Comparison of ENCODE assay signal across 18 mouse cellular contexts in genomic region chr4:43546375-43547047, GRCm38 (mm10). TPM values are rescaled to one million over a fixed set of nuclear protein-coding genes. Genes with fewer than 3 reads are reported as not detected.
DNase-seq lines count a peak whose midpoint lies in the region; ATAC-seq and TF ChIP-seq lines count a peak whose summit lies in the region.
"Had no signal": no experiment of that assay in that cellular context is flagged by ENCODE, and none has a peak within 500 bp of the region (broad histone marks: within the 10 kb centered on the region; RNA-seq: fewer than 3 reads in every experiment).

No protein-coding gene starts in this region.

- no peaks in the 10 kb centered on the region for H3K27me3 ChIP-seq in kidney, adult 2 months (replicated peaks; ENCODE audit: control insufficient read depth, insufficient read depth, low read length)
- H3K27me3 ChIP-seq in kidney, embryonic 15.5 days = no peaks in the 10 kb centered on the region
- H3K27me3 ChIP-seq: embryonic facial prominence, embryonic 15.5 days; forebrain, embryonic 15.5 days; hindbrain, embryonic 15.5 days; intestine, embryonic 15.5 days had no signal

- H3K27ac ChIP-seq in gastrocnemius, adult 2 months = no peak overlapping the region
- H3K27ac ChIP-seq in kidney, adult 2 months (ENCODE audit: insufficient read depth, low read depth, low read length) = no peak overlapping the region
- H3K27ac ChIP-seq in kidney, embryonic 15.5 days = no peak overlapping the region
- H3K27ac ChIP-seq: embryonic facial prominence, embryonic 15.5 days; forebrain, embryonic 15.5 days; hindbrain, embryonic 15.5 days; intestine, embryonic 15.5 days had no signal

- no peak for TF ChIP-seq POLR2A in kidney, adult 2 months (IDR thresholded peaks at IDR 0.05; ENCODE audit: low read depth, low read length)

- intact Hi-C loops in gastrocnemius, adult 2 months (cut with DNase I) = no loop called here

- peak; percentile 13 for DNase-seq in gastrocnemius, adult 2 months
- no peak for DNase-seq in gastrocnemius, adult 8-10 months (ENCODE audit: low spot score in 2 of 2)
- peak; percentile 66 for DNase-seq in kidney, adult 2 months
- peak; percentile 70 for DNase-seq in adrenal gland, adult 8-10 months
- DNase-seq in adrenal gland, postnatal 36 days = peak; percentile 79 to 81
- DNase-seq in left cerebral cortex, adult 8-10 months (ENCODE audit: low spot score in 2 of 2) = no peak
- DNase-seq: cerebellum, adult 11 months; cerebellum, adult 9-11 months; gastrocnemius, postnatal 14 days; midbrain, embryonic 14.5 days; right cerebral cortex, postnatal 14 days; spleen, adult 18-20 months had no signal

- H3K9ac ChIP-seq in kidney, embryonic 15.5 days = no peak overlapping the region
- H3K9ac ChIP-seq: embryonic facial prominence, embryonic 15.5 days; forebrain, embryonic 15.5 days; hindbrain, embryonic 15.5 days; intestine, embryonic 15.5 days had no signal

- no peaks in the 10 kb centered on the region for H3K4me1 ChIP-seq in kidney, adult 2 months (ENCODE audit: control insufficient read depth, insufficient read depth, low read length)
- no peaks in the 10 kb centered on the region for H3K4me1 ChIP-seq in kidney, embryonic 15.5 days
- H3K4me1 ChIP-seq: embryonic facial prominence, embryonic 15.5 days; forebrain, embryonic 15.5 days; hindbrain, embryonic 15.5 days; intestine, embryonic 15.5 days had no signal

- whole genome bisulfite sequencing in kidney, adult 2 months = 85% methylated on average over 12 of the region's 12 CpGs
- 94% methylated on average over 12 of the region's 12 CpGs for WGBS in kidney, embryonic 15.5 days

- no peak for ATAC-seq in kidney, embryonic 15.5 days (replicated peaks; ENCODE audit: low FRiP score)
- ATAC-seq: CD4-positive, CD25-positive, alpha-beta regulatory T cell, adult 4 months; forebrain, embryonic 15.5 days; intestine, embryonic 15.5 days had no signal

- H3K4me3 ChIP-seq in gastrocnemius, adult 2 months = no peak overlapping the region
- no peak overlapping the region for H3K4me3 ChIP-seq in kidney, adult 2 months (ENCODE audit: insufficient read depth, low read depth, low read length)
- H3K4me3 ChIP-seq in kidney, embryonic 15.5 days (replicated peaks) = no peak overlapping the region
- H3K4me3 ChIP-seq: embryonic facial prominence, embryonic 15.5 days; forebrain, embryonic 15.5 days; hindbrain, embryonic 15.5 days; intestine, embryonic 15.5 days had no signal

- no peak for TF ChIP-seq CTCF in gastrocnemius, adult 2 months (IDR thresholded peaks at IDR 0.05)
- TF ChIP-seq CTCF in kidney, adult 2 months (conservative IDR thresholded peaks at IDR 0.05; ENCODE audit: insufficient read depth, insufficient read length, low read depth, low read length) = no peak

- no peaks in the 10 kb centered on the region for H3K9me3 ChIP-seq in kidney, embryonic 15.5 days (replicated peaks)
- H3K9me3 ChIP-seq: embryonic facial prominence, embryonic 15.5 days; forebrain, embryonic 15.5 days; hindbrain, embryonic 15.5 days; intestine, embryonic 15.5 days had no signal

- H3K36me3 ChIP-seq in kidney, adult 2 months (ENCODE audit: control insufficient read depth, insufficient read depth, low read length) = peaks cover 20% of the 10 kb centered on the region
- peaks cover 100% of the 10 kb centered on the region for H3K36me3 ChIP-seq in kidney, embryonic 15.5 days

- H3K4me2 ChIP-seq in kidney, embryonic 15.5 days = no peak overlapping the region
- H3K4me2 ChIP-seq: embryonic facial prominence, embryonic 15.5 days; forebrain, embryonic 15.5 days; hindbrain, embryonic 15.5 days; intestine, embryonic 15.5 days had no signal

RNA-seq across cellular contexts. Expression of gene Creb3, which starts 15.6 kb away (rescaled TPM):
- 10 to 100 TPM; 40.3 to 47.4 TPM for total RNA-seq in gastrocnemius, adult 2 months (2021)
- total RNA-seq in gastrocnemius, adult 8-10 months (2022) = 10 to 100 TPM; 36.3 to 47.6 (median 41.3) TPM
- 58.2 and 74.5 TPM in 2 replicates for polyA plus RNA-seq in kidney, adult 2 months (2012; rRNA removed)
- 61.6 and 66.4 TPM in 2 replicates for polyA plus RNA-seq in kidney, embryonic 15.5 days (2015; fragmentation: Nextera tagmentation; extraction: Ambion mirVana)
- 100 to 1,000 TPM; 141 to 201 (median 150) TPM for total RNA-seq in adrenal gland, adult 8-10 months (2022)
- 100 to 1,000 TPM; 117 to 170 TPM for total RNA-seq in adrenal gland, postnatal 36 days (2021)
- total RNA-seq in left cerebral cortex, adult 8-10 months (2022) = 10 to 100 TPM; 68.2 to 77.9 (median 73.6) TPM

RNA-seq across cellular contexts. Expression of gene Tln1, which starts 16.0 kb away (rescaled TPM):
- 10 to 100 TPM; 52.3 to 62.4 TPM for total RNA-seq in gastrocnemius, adult 2 months (2021)
- 10 to 100 TPM; 52.5 to 57.4 (median 56.6) TPM for total RNA-seq in gastrocnemius, adult 8-10 months (2022)
- 92.1 and 106 TPM in 2 replicates for polyA plus RNA-seq in kidney, adult 2 months (2012; rRNA removed)
- polyA plus RNA-seq in kidney, embryonic 15.5 days (2015; fragmentation: Nextera tagmentation; extraction: Ambion mirVana) = 71.8 and 81.0 TPM in 2 replicates
- 100 to 1,000 TPM; 249 to 319 (median 289) TPM for total RNA-seq in adrenal gland, adult 8-10 months (2022)
- 100 to 1,000 TPM; 241 to 244 TPM for total RNA-seq in adrenal gland, postnatal 36 days (2021)
- 10 to 100 TPM; 38.8 to 55.7 (median 46.1) TPM for total RNA-seq in left cerebral cortex, adult 8-10 months (2022)

RNA-seq across cellular contexts. Expression of gene Tpm2, which starts 22.9 kb away (rescaled TPM):
- over 10,000 TPM in 1 of 2 experiments, 1,000 to 10,000 TPM in 1; 4,293 to 10,756 TPM for total RNA-seq in gastrocnemius, adult 2 months (2021)
- total RNA-seq in gastrocnemius, adult 8-10 months (2022) = 1,000 to 10,000 TPM; 3,728 to 5,173 (median 4,676) TPM
- polyA plus RNA-seq in kidney, adult 2 months (2012; rRNA removed) = 10.8 and 51.9 TPM in 2 replicates
- polyA plus RNA-seq in kidney, embryonic 15.5 days (2015; fragmentation: Nextera tagmentation; extraction: Ambion mirVana) = 248 and 303 TPM in 2 replicates
- 10 to 100 TPM; 32.3 to 89.4 (median 52.6) TPM for total RNA-seq in adrenal gland, adult 8-10 months (2022)
- total RNA-seq in adrenal gland, postnatal 36 days (2021) = 100 to 1,000 TPM in 1 of 2 experiments, 10 to 100 TPM in 1; 69.6 to 143 TPM
- 10 to 100 TPM; 11.7 to 14.4 (median 13.8) TPM for total RNA-seq in left cerebral cortex, adult 8-10 months (2022)
- polyA plus RNA-seq: CD4-positive, CD25-positive, alpha-beta regulatory T cell, adult 4 months had no signal

RNA-seq across cellular contexts. Expression of gene Rgp1, which starts 32.0 kb away (rescaled TPM):
- 10 to 100 TPM; 20.0 to 24.3 TPM for total RNA-seq in gastrocnemius, adult 2 months (2021)
- total RNA-seq in gastrocnemius, adult 8-10 months (2022) = 10 to 100 TPM; 22.8 to 26.9 (median 23.5) TPM
- 41.2 and 46.9 TPM in 2 replicates for polyA plus RNA-seq in kidney, adult 2 months (2012; rRNA removed)
- 29.3 and 30.7 TPM in 2 replicates for polyA plus RNA-seq in kidney, embryonic 15.5 days (2015; fragmentation: Nextera tagmentation; extraction: Ambion mirVana)
- total RNA-seq in adrenal gland, adult 8-10 months (2022) = 10 to 100 TPM; 41.0 to 66.1 (median 56.9) TPM
- 10 to 100 TPM; 40.5 to 53.3 TPM for total RNA-seq in adrenal gland, postnatal 36 days (2021)
- total RNA-seq in left cerebral cortex, adult 8-10 months (2022) = 10 to 100 TPM; 47.0 to 60.5 (median 49.8) TPM

RNA-seq across cellular contexts. Expression of gene Gba2, which starts 32.2 kb away (rescaled TPM):
- total RNA-seq in gastrocnemius, adult 2 months (2021) = 1 to 10 TPM; 4.8 to 5.5 TPM
- 1 to 10 TPM; 3.8 to 4.4 (median 4.2) TPM for total RNA-seq in gastrocnemius, adult 8-10 months (2022)
- 12.2 and 13.9 TPM in 2 replicates for polyA plus RNA-seq in kidney, adult 2 months (2012; rRNA removed)
- 20.4 and 22.7 TPM in 2 replicates for polyA plus RNA-seq in kidney, embryonic 15.5 days (2015; fragmentation: Nextera tagmentation; extraction: Ambion mirVana)
- 10 to 100 TPM; 11.1 to 19.1 (median 15.7) TPM for total RNA-seq in adrenal gland, adult 8-10 months (2022)
- total RNA-seq in adrenal gland, postnatal 36 days (2021) = 10 to 100 TPM; 11.0 to 11.5 TPM
- total RNA-seq in left cerebral cortex, adult 8-10 months (2022) = 10 to 100 TPM; 62.1 to 69.7 (median 65.6) TPM

Comparison
In these comparisons a context has a peak if more than half of its experiments do, and no peak if none do; other contexts are left out.
1. DNase-seq: peak in gastrocnemius, adult 2 months (single experiment), kidney, adult 2 months (single experiment), adrenal gland, adult 8-10 months (single experiment) and adrenal gland, postnatal 36 days (2 of 2); none in gastrocnemius, adult 8-10 months (0 of 2) and left cerebral cortex, adult 8-10 months (0 of 2).
2. RNA of gene Tpm2, which starts 22.9 kb away (total RNA-seq): 4,293 to 10,756 TPM in gastrocnemius, adult 2 months and 3,728 to 5,173 TPM in gastrocnemius, adult 8-10 months; 69.6 to 143 TPM in adrenal gland, postnatal 36 days, 32.3 to 89.4 TPM in adrenal gland, adult 8-10 months and 11.7 to 14.4 TPM in left cerebral cortex, adult 8-10 months; every median in the first group is over 10 times any median in the second.